Mouse (Mus musculus) intestine, embryonic 16.5 days (tissue): ENCODE measurements at regions not wholly inside any gene's neighbourhood (a gene's known extent, or its start where the extent isn't known, plus 50 kb on each side); places are given as distances from the start of the nearest gene placed in this dataset.

Experiments used
- ATAC-seq: fragments of 200-750 bp; cut with Nextera tagmentation; 2 replicates; pipeline ENCODE4 v1.8.0; 2017; ENCODE audit warnings: moderate TSS enrichment, moderate library complexity
- H3K27ac ChIP-seq: fragments of 300-500 bp; sonication (generic); 2 replicates; pipeline ENCODE4 v1.5.1; 2014; ENCODE audit warnings: mild to moderate bottlenecking, low read length
- H3K27me3 ChIP-seq: fragments of 300-500 bp; sonication (generic); replicated peaks from 2 replicates; pipeline ENCODE4 v1.6.1; 2014; ENCODE audit warnings: low read length, control low read depth, mixed read lengths; ENCODE audit not compliant: control insufficient read depth, insufficient read depth
- H3K36me3 ChIP-seq: fragments of 300-500 bp; sonication (generic); 2 replicates; pipeline ENCODE4 v1.6.1; 2014; ENCODE audit warnings: low read length, control low read depth; ENCODE audit not compliant: control insufficient read depth, insufficient read depth
- H3K4me1 ChIP-seq: fragments of 300-500 bp; sonication (generic); 2 replicates; pipeline ENCODE4 v1.6.1; 2014; ENCODE audit warnings: low read length, control low read depth, mixed read lengths; ENCODE audit not compliant: control insufficient read depth, insufficient read depth
- H3K4me2 ChIP-seq: fragments of 300-500 bp; sonication (generic); 2 replicates; pipeline ENCODE4 v1.6.1; 2014; ENCODE audit warnings: low read depth, low read length, control low read depth
- H3K4me3 ChIP-seq: fragments of 300-500 bp; sonication (generic); 2 replicates; pipeline ENCODE4 v1.5.1; 2014; ENCODE audit warnings: mild to moderate bottlenecking, low read length
- H3K9ac ChIP-seq: fragments of 300-500 bp; sonication (generic); 2 replicates; pipeline ENCODE4 v1.6.1; 2014; ENCODE audit warnings: low read depth, low read length
- H3K9me3 ChIP-seq: fragments of 300-500 bp; sonication (generic); 2 replicates; pipeline ENCODE4 v1.6.1; 2016; ENCODE audit warnings: low read length, control low read depth; ENCODE audit not compliant: control insufficient read depth
- WGBS: fragments of 180-500 bp; shearing (Covaris S2); extraction: QIAGEN DNeasy Blood & Tissue Kit; methylation state at CpG from one replicate; pipeline ENCODE4 v1.1.7; 2014; 5-methylcytosine and 5-hydroxymethylcytosine counted together

DNA sequence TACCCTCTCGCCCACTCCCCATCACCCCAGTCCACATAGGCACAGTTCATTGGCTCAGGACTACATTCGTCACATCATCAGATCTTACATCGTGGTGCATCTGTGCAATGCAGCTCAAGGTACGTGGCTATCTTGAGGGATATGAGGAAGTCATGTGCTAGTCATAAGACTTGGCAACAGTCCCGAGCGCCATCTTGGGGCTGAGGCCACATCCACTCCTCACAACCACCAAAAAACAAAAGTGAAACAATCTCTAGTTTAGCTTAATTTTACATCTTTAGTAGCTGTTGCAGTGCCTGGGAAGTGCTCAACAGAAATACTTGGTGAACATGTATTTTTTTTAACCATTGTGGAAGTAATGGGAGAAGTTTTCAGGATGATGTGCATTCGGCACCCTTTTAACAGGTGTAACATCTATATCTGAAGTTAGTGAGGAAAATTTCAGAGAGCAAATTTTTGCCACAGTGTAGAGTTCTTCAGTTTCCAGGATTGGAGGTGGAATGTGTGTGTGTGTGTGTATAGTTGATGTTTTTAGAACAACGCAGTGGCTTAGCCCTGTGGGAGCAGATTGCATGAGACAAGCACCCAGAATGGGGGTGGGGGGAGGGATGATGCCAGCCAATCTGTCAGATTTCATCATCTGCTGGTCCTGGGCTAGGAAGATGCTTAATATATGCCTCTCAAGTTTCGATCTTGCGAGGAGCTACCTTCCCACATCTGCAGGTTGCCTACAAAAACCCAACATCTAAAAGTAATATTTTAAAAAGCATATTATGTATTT is 716.4 kb upstream of the 4930444P10Rik start:
- Histone ChIP-seq H3K4me2 (no peak overlapping the region), H3K36me3 (no peaks in the 10 kb centered on the region), H3K9ac (no peak overlapping the region), H3K4me1 (no peaks in the 10 kb centered on the region), H3K27me3 (no peaks in the 10 kb centered on the region), H3K4me3 (no peak overlapping the region), H3K9me3 (no peaks in the 10 kb centered on the region), H3K27ac (no peak overlapping the region)
- WGBS: 92% methylated on average over 10 of the region's 10 CpGs
- ATAC-seq: no peak

GRCm38 (mm10) chr1:16798292-16798691 is 705.2 kb upstream of the 4930444P10Rik start:
- peak; percentile 38; the same call in 1 of the 2 replicates for ATAC-seq
- 78% methylated on average over 6 of the region's 6 CpGs for WGBS
- H3K4me3 ChIP-seq: no peak overlapping the region

DNA sequence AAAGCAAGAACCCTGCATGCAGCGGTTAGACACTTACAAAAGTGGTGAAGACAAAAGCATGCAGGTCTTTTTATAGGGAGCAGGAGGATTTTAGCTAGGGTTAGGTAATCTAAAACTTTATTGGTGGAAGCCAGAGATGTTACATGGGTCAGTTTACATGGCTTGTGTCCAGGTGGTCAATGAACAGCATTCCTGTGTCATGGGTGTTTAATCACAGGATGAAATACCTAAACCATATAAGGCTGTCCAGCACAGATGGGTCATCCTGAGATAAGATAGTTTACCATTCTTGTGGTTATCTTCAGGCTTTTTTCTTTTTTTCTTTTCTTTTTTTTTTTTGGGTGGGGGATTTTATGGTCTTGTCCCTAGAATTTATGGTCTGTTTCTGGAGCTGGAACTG is 703.3 kb upstream of the 4930444P10Rik start:
- Histone ChIP-seq H3K27ac (no peak overlapping the region), H3K36me3 (no peaks in the 10 kb centered on the region), H3K4me2 (no peak overlapping the region), H3K9ac (no peak overlapping the region), H3K27me3 (no peaks in the 10 kb centered on the region), H3K4me3 (no peak overlapping the region), H3K9me3 (no peaks in the 10 kb centered on the region), H3K4me1 (no peaks in the 10 kb centered on the region)
- 80% methylated on average over 1 of the region's 1 CpGs for WGBS
- no peak for ATAC-seq

More at GRCm38 (mm10) chr1:16798292-16798691, 705.2 kb upstream of the 4930444P10Rik start:
- no peaks in the 10 kb centered on the region for H3K36me3 ChIP-seq
- H3K27ac ChIP-seq: no peak overlapping the region
- H3K9me3 ChIP-seq: no peaks in the 10 kb centered on the region
- no peaks in the 10 kb centered on the region for H3K27me3 ChIP-seq
- H3K9ac ChIP-seq: no peak overlapping the region
- H3K4me2 ChIP-seq: no peak overlapping the region
- no peaks in the 10 kb centered on the region for H3K4me1 ChIP-seq

DNA sequence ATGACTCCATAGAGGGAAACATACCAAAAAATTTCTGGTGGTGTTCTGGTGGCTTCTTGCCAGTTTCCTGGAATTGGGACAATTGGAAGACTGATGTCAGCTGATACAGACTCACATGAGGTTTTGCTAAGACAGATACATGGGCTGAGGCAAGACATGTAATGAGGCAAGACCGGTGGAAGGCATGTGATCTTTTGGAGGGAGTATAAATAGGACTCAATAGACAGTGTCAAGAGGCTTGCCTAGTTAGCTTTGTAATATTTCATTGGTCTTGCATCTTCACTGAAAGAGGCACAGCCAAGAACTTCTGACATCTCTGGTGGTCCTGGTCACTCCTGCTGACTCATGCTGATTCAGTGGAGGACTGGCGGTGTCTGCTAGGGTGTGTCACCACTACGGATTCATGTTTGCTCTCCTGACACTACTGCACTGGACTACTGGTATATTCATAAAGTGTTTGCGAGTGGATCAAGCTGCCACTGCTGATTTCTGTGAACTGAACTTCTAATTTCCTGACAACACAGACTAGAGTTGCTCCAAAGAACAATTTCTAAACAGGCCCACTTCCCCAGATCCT is 697.7 kb upstream of the 4930444P10Rik start:
- no peak for ATAC-seq
- Histone ChIP-seq H3K4me2 (no peak overlapping the region), H3K9me3 (no peaks in the 10 kb centered on the region), H3K4me1 (no peaks in the 10 kb centered on the region), H3K4me3 (no peak overlapping the region), H3K36me3 (no peaks in the 10 kb centered on the region), H3K9ac (no peak overlapping the region), H3K27me3 (no peaks in the 10 kb centered on the region), H3K27ac (no peak overlapping the region)
- 82% methylated on average over 4 of the region's 4 CpGs for WGBS

- Histone ChIP-seq H3K4me2 (no peak overlapping the region), H3K4me1 (no peaks in the 10 kb centered on the region), H3K9me3 (no peaks in the 10 kb centered on the region), H3K9ac (no peak overlapping the region), H3K4me3 (no peak overlapping the region), H3K27ac (no peak overlapping the region), H3K36me3 (no peaks in the 10 kb centered on the region), H3K27me3 (no peaks in the 10 kb centered on the region)
- ATAC-seq: no peak
- WGBS: 52% methylated on average over 1 of the region's 1 CpGs
These were observed 686.7 kb upstream of the 4930444P10Rik start for GRCm38 (mm10) chr1:16779791-16780190.

DNA sequence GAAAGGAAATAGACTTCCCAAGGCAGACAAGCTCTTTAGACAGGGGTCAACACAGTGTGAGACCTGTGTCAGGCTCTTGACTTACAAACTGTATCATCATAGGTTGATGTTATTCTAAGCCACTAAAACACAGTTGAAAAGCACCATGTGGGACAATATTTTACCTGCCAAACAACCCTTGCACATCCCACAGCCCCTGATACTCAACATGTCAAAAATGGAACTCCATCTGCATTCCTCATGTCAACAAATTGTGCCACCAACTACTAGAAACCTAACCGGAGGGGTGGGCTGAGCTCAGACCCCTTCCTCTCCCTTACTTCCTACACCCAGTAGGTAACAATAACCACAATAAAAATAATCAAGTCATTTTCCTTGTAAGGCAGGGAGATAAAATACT is 667.8 kb upstream of the 4930444P10Rik start:
- no peaks in the 10 kb centered on the region for H3K9me3 ChIP-seq
- H3K4me1 ChIP-seq: no peaks in the 10 kb centered on the region
- H3K4me2 ChIP-seq: no peak overlapping the region
- no peak overlapping the region for H3K9ac ChIP-seq
- no peak overlapping the region for H3K27ac ChIP-seq
- 88% methylated on average over 1 of the region's 1 CpGs for WGBS
- H3K4me3 ChIP-seq: no peak overlapping the region
- H3K36me3 ChIP-seq: no peaks in the 10 kb centered on the region
- ATAC-seq: no peak
- H3K27me3 ChIP-seq: no peaks in the 10 kb centered on the region
